Mouse (Mus musculus) heart, postnatal 14 days (tissue): ENCODE measurements around the gene Armcx2. TPM values are rescaled to one million over a fixed set of nuclear protein-coding genes. Genes with fewer than 3 reads are reported as not detected.
"Not testable (repeated sequence)": the region's sequence is repeated elsewhere in the genome, so short reads cannot be mapped to it uniquely, and the experiment has no call there.

Experiments
- DNase-seq, 2 experiments: peaks; one replicate each; pipeline ENCODE4 v3.0.0; 2021 to 2022
- intact Hi-C: fragments of 180-260 bp; cut with DNase I; formaldehyde crosslinking; loops from one replicate; pipeline ENCODE4 v1.15.1; 2025
- long read RNA-seq, 2 experiments: library from polyadenylated mRNA; stranded (forward); transcript quantifications; one replicate each; pipeline ENCODE4 v2.0.0; 2021
- microRNA-seq, 2 experiments: library from miRNA; unstranded; fragments of <30 nt; microRNA quantifications; one replicate each; pipeline ENCODE4 v1.2.0; 2021 to 2022
- total RNA-seq, 2 experiments: library from RNA; stranded (reverse); gene quantifications; 2 replicates each; pipeline ENCODE4 v1.2.3; 2021

Armcx2 gene
- total RNA-seq: 10 to 100 TPM; 15.6 to 15.8 TPM
- long read RNA-seq, experiment 1, partial matches to known transcripts: 1 of 7 reads
- long read RNA-seq, experiment 1, other reads (novel, unspliced or antisense): 3 of 7 reads
- long read RNA-seq, experiment 2, partial matches to known transcripts: 1 of 5 reads
- long read RNA-seq, experiment 2, other reads (novel, unspliced or antisense): 1 of 5 reads

- intact Hi-C loops: loop anchor here (5.0 kb wide), 1 partner anchor 51 kb away; the partner anchor contains the start of gene Armcx3
- peak; percentile 34 to 43 for DNase-seq
Observed at GRCm38 (mm10) chrX:134808755-134809224, at the start of gene Armcx2. Gene Armcx2, minus strand, starts transcription at chrX:134809221.

GRCm38 (mm10) chrX:134849662-134850061 is 40.6 kb upstream of the Armcx2 start:
- no peak for DNase-seq

GRCm38 (mm10) chrX:134844424-134844823 is 35.4 kb upstream of the Armcx2 start:
- DNase-seq: no peak

More at GRCm38 (mm10) chrX:134849662-134850061, 40.6 kb upstream of the Armcx2 start:
- intact Hi-C loops: no loop called here

GRCm38 (mm10) chrX:134830508-134830907 is 21.5 kb upstream of the Armcx2 start:
- intact Hi-C loops: loop anchor here (5.0 kb wide), 2 partner anchors 83 to 218 kb away; no protein-coding TSS in a partner anchor
- DNase-seq: peak; percentile 7 to 37

More at GRCm38 (mm10) chrX:134844424-134844823, 35.4 kb upstream of the Armcx2 start:
- intact Hi-C loops: no loop called here

DNA sequence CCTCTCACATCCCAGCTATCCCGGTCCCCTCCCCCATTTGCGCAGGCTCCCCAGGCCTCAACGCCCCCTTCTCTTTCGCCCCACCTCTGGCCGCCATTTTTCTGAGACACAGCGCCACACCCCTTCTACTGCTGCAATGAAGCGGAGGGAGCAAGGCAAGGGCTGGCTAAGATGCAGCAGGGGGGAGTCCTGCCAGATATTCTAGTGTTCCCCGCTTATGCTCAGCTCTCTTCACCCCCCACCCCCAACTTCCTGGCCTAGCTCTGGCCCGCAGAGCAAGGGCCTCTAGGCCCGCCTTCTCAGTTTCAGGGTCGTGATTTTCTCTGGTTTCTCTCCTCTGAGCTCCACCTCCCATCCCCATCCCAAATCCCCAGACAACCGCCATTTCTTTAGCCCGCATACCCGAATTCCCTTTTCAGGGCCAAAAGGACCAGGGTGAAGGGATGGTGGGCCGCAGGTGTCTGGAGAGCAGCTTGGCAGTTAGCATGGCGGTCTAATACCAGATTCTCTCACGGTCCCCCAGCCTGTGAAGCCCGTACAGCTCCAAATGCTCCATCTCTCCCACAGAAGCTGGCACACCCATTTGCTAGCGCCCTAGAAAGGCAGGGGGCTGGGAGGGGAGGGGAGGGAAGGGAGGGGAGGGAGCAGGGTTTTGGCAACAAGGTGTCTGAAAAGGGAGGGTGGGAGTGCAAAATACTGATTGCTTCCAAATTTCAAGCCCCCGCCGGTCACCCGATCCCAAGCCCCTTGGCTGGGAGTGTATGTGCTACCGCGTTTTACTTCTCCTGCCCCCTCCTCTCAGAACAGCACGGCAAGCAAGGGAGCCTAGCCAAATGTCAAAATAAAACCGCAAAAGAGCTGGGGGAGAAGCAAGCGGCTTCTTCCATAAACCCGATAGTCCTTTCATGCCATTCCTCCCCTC is 927 bp downstream of the Armcx2 start:
- intact Hi-C loops: loop anchor here (5.0 kb wide), 1 partner anchor 51 kb away; the partner anchor contains the start of gene Armcx3
- DNase-seq: peak; percentile 16 to 33

GRCm38 (mm10) chrX:134787728-134788127 is 21.3 kb downstream of the Armcx2 start:
- no peak for DNase-seq
- intact Hi-C loops: no loop called here

GRCm38 (mm10) chrX:134763428-134764198 is 45.4 kb downstream of the Armcx2 start:
- DNase-seq, intact Hi-C loops: not testable (repeated sequence)

DNA sequence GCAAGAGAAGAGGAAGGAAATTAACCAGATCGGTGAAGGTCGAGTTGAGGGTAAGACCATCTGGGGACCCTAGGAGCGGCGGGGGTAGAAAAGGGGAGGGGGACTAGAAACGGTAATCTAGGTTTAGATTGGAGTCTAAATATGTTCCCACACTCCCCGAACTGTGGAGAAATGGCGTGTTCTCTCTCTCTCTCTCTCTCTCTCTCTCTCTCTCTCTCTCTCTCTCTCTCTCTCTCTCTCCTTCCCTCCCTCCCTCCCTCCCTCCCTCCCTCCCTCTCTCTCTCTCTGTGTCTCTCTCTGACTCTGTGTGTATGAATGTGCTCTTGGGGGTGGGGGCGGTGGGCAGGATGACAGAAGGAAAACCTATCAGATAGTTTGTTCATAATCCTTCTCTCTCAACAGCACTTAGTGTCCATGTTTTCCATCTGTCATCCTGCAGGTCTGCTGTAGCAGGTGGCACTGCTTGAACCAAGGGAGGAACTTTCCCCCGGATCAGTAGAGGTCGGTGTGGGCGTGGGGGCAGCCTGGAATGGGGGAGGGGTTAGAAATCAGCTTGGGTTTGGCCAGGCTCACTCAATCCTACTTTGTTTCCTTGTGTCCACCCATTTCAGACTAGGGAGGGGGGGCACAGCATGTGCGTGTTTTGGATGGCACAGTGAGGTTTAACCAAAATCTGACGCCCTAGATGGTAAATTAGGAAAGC is 51.6 kb downstream of the Armcx2 start:
- no peak for DNase-seq
- intact Hi-C loops: loop anchor here (5.0 to 10.0 kb wide), 2 partner anchors 50 to 153 kb away; partner anchors contain the start of genes Armcx2, Gla and Hnrnph2

GRCm38 (mm10) chrX:134756434-134757292 is 52.4 kb downstream of the Armcx2 start, which contains the start of gene Armcx3:
Gene Armcx3, plus strand, starts transcription at chrX:134756595.
- intact Hi-C loops: loop anchor here (5.0 to 10.0 kb wide), 2 partner anchors 51 to 152 kb away; partner anchors contain the start of genes Armcx2, Gla and Hnrnph2
- peak; percentile 59 to 60 for DNase-seq

Small RNA genes lying within 50 kb of the gene (microRNA-seq; reads per million reads assigned to microRNA genes)
- 0 to 1.4 reads per million in 2 experiments for gene Mir7093

Other genes with a start within 250 kb of the Armcx2 start
- gene Btk, start 225.7 kb downstream of the Armcx2 start, total RNA-seq: 1 to 10 TPM in 1 of 2 experiments, under 1 TPM in 1; 0.88 to 1.5 TPM
- gene Rpl36a, start 223.6 kb downstream of the Armcx2 start, total RNA-seq: 100 to 1,000 TPM; 131 to 137 TPM
- gene Gla, start 208.1 kb downstream of the Armcx2 start, total RNA-seq: 1 to 10 TPM; 1.7 to 1.9 TPM
- 10 to 100 TPM; 75.7 to 76.5 TPM for gene Hnrnph2, start 208.0 kb downstream of the Armcx2 start, total RNA-seq
- gene Armcx4, start 122.7 kb downstream of the Armcx2 start, total RNA-seq: 10 to 100 TPM; 11.7 to 12.1 TPM
- gene Armcx1, start 91.3 kb downstream of the Armcx2 start, total RNA-seq: 1 to 10 TPM; 7.4 to 7.8 TPM
- gene Armcx6, start 57.8 kb downstream of the Armcx2 start, total RNA-seq: 1 to 10 TPM; 1.7 to 2.5 TPM
- gene Armcx3, start 52.6 kb downstream of the Armcx2 start, total RNA-seq: 10 to 100 TPM; 27.2 to 29.0 TPM
- not detected for gene Nxf2, start 155.5 kb upstream of the Armcx2 start, total RNA-seq
- 1 to 10 TPM; 3.6 to 5.6 TPM for gene Zmat1, start 200.0 kb upstream of the Armcx2 start, total RNA-seq